Mouse (Mus musculus): ENCODE results near the gene Tmprss9.

The Tmprss9 gene

GRCm38 (mm10) chr10:80887181-80887580 is 15.5 kb downstream of the Tmprss9 start:
- peak; percentile 92 for DNase-seq (ENCODE audit: low spot score)

GRCm38 (mm10) chr10:80895100-80895499 is 23.5 kb downstream of the Tmprss9 start:
- DNase-seq (ENCODE audit: low spot score) = no peak

- no peak for DNase-seq (ENCODE audit: low spot score)
Observed at GRCm38 (mm10) chr10:80895697-80896096, 24.0 kb downstream of the Tmprss9 start.

DNA sequence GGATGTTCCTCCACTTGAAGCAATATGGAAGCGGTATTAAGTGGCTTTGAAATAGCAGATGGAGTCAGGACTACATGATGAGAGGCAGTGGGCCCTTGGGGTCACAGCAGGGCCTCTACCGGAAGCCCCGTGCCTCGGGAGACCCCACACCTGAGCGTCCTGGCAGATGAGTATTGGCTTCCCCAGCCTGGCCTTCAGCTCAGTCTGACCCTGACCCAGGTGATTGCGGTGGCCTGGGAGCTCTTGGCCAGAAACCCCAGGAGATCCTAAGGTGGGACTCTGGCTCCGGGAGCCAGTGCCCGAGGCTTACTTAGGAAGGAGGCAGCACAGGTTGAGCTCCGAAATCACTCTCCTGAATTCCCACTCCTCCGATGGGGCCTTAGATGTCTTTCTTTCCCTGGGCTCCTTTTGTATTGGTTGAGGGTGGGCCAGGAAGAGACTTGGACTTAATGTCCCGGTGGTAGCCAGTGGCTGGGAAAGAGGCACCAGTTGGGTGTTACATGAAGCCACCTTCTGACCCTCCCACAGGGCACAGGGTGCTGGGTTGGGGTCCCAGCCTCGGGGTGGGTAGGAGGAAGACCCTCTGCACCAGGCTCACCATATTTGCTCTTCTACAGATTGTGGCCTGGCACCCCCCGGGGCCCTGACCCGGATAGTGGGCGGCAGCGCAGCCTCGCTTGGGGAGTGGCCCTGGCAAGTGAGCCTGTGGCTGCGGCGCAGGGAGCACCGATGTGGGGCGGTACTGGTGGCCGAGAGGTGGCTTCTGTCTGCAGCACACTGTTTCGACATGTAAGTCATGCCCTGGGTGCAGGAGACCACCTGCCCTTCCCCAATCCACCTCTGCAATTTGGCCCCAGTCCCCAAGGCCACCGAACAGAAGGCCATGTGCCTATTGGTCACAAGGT is 25.2 kb downstream of the Tmprss9 start:
- no peak for DNase-seq (ENCODE audit: low spot score)

DNA sequence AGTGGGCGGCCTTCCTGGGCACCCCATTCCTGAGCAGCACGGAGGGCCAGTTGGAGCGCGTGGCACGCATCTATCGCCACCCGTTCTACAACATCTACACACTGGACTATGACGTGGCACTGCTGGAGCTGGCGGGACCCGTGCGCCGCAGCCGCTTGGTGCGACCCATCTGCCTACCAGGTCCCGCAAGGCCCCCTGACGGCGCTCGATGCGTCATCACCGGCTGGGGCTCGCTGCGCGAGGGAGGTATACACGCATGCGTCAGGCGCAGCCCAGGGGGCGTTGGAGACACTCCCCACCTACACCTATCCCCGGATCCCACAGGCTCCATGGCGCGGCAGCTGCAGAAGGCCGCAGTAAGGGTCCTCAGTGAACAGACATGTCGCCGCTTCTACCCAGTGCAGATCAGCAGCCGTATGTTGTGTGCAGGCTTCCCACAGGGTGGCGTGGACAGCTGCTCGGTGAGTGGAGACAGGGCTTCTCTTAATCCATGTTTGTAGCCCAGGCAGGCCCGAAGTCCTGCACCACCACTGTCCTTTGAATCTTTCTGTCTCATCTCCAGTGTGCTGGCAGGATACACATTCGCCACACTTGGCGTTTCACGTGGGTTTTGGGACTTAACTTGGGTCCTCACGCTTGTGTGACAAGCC is 26.3 kb downstream of the Tmprss9 start:
- DNase-seq (ENCODE audit: low spot score) = no peak

DNA sequence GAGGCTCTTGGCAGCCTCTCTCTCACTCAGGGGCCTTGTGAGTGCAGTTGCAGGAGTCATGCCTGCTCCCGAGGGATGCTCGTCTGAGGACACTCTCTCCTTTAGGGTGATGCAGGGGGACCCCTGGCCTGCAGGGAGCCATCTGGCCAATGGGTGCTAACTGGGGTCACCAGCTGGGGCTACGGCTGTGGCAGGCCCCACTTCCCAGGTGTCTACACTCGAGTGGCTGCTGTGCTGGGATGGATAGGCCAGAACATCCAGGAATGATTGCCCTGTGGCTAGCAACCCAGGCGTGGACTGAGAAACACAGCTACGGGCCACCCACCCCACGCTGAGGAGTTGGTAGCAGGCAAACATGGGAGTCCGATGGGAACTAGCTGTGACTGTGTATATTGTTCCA is 27.4 kb downstream of the Tmprss9 start:
- DNase-seq (ENCODE audit: low spot score) = no peak

DNA sequence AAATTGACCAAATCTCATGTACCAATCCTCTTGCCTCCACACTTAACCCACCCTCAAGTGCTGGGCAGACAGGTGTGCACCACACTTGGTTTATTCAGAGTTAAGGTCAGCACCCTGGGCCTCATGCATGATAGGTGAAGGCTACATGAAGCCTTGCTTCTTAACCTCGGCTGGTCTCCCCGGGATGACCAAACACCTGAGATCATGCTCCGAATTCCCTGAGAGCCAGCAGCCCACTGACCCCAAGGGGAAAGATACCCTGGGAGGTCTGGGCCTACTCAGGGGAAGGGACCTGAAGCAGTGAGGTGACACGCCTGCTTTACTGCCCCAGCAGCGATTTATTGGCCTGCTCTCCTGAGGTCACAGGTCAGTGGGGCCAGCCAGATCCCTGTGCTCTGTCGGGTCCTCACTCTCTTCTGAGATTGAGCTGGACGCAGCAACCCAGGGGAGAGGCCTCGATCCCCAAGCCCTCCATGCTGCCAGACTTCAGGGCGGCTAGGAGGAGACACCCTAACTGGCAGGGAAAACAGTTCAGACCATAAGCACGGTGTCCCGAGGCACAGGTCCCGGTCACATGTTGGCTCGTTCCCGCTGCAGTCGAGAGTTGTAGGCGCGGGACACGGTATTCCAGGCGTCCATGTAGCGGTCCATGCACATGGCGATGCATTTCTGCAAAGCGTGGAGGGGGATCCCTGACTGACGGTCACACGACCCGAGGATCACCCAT is 28.1 kb downstream of the Tmprss9 start:
- DNase-seq (ENCODE audit: low spot score) = no peak

DNA sequence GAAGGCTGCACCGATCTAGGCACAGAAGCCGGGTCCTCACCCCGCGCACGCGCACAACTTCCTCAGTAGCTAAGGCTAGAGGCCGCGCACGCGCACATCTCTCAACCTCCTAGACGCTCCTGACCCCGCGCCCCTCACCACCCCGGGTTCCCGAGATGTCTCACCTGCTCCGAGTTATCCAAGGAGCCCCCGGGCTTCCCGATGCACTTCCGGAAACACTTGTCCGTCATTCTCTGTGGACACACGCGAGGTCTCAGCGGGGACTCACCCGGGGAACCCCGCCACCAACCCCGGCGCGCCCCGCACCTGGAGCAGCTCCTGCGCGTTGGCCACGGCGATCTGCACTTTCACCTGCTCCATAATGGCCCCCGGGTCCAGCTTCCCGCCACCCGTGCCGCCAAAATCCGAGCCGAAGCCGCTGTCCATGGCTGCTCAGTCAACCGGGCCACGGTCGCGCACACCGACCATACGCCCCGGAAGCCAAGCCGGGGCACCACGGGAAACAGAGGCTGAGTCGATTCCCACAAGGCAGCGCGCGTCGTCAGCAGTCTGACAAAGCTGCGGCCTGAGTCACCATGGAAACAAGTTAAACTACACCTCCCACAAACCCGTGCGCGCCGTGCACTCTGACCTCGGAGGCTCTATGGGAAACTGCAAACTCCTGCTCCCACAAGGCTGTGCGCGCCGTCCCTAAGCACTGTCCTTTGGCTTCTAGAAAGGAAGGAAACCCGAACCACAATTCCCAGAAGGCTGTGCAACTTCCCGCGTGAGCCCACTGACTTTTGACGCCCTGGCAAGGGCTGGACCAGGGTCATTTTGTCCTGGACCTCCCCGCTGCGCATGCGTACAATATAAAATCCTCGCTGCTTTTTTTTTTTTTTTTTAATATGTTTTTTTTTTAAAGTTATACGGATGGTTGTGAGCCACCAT is 28.9 kb downstream of the Tmprss9 start, which contains the start of gene Timm13:
TSS of gene Timm13 (minus strand) at position 652 of the 930 bp plus-strand sequence.
- peak; percentile 95 for DNase-seq (ENCODE audit: low spot score)

GRCm38 (mm10) chr10:80901409-80902272 is 30.0 kb downstream of the Tmprss9 start:
- DNase-seq (ENCODE audit: low spot score) = no peak

DNA sequence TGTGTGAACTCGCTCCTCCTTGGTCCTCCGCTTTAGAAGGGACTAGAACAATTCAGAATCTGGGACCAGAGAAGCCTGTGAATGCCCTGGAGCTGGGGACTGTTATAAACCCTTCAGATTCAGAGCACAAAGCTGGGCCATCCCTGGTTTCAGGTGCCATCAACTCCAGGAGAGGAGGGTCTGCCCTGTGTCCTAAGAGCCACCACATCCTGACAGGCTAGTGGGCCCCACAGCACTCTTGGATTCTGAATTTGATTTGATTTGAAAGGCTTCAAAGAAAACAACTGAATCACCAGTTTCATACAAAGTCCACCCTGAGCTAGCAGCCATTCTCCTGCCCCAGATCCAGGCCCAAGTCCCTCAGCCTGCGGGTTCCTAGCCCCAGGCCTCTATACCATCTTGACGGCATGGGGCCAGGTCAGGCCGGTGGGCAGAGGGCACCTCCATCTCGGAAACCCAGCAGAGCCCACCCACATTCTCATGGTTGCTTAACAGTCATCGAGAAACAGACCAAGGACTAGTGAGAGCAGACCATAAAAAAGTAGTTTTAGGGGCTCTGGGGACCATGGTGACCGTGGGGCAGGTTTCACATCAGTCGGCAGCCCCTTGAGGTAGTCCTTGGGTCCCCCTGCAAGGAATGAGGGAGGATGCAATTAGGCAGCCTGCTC is 30.8 kb downstream of the Tmprss9 start:
- DNase-seq (ENCODE audit: low spot score) = no peak

GRCm38 (mm10) chr10:80903282-80903681 is 31.6 kb downstream of the Tmprss9 start:
- DNase-seq (ENCODE audit: low spot score) = no peak

DNA sequence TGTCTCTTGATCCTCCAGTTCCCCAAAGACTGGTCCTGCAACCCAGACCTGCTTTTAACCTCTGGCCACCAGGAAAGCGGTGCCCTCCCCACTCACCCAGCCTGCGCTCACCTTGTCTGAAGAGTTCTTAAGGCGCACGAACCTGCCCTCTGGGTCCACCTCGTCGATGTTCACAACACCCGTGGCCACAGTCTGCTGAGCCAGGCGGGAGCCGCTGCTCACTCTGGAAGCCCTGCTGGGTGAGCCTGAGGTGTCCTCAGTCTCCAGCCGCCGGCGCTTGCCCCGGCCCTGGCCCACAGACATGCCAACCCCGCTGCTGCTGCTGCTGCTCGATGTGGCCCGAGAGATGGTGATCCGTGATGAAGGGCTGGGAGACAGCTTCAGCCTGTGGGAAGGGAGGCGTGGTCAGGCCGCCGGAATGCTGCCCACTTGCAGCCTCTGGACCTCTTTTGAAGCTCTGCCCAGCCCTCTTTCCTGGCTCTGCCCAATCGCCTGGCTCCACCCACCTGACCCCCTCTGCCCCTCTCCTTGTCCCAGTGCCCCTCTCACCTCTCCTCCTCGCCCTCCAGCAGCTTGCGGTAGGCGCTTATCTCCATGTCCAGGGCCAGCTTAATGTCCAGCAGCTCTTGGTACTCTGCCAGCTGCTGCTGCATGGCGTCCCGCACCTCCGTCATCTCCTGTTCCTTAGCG is 32.5 kb downstream of the Tmprss9 start:
- DNase-seq (ENCODE audit: low spot score) = no peak

DNA sequence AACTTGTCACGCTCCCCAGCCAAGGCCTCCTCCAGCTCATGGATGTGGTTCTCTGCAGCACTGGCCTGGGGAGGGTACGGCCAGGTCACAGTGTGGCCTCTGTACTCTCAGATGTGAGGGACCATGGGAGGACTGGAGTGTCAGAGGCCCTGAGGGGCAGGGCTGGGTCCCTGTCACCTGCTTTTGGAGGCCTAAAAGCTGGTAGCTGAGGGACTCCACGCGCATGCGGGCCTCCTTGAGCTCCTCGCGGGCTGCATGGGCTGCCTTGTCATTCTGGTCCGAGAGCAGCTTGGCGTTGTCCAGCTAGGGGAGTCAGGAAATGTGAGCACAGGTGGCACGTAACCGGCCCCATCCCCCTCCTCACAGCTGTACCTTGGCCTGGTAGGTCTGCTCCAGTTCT is 33.1 kb downstream of the Tmprss9 start:
- no peak for DNase-seq (ENCODE audit: low spot score)

DNA sequence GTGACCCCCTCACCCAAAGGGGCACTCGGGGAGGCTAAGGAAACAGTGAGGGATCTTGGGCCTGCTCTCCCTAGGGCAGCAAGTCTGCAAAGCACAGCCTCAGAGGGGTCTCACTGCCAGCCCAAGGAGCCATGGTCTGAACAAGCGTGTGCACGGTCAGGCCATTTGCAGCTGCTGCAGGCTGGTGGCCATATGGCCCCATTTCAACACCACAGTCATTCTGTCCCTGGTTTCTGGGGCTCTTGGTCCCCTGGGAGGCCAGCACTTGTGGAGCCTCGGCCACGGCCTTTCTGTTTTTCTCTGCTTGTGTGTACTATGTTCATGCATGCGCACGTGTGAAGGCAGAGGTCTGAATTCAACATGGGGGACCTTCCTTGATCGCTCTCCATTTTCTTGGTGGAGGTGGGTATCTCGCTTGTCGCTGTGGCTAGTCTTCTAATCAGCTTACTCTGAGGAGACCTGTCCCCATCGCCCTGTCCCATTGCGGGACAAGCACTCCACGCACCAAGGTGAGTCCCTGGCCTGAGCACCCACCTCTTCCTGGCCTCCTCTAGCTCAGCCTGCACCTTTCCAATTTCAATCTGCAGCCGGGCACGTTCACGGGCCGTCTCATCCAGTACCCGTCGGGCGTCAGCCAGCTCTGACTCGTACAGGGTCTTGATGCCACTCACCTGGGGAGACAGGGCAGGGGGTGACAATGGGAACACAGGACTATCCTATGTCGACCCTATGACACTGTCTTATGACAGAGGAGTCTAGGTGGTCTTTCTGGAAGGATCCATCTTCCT is 37.9 kb downstream of the Tmprss9 start:
- no peak for DNase-seq (ENCODE audit: low spot score)

DNA sequence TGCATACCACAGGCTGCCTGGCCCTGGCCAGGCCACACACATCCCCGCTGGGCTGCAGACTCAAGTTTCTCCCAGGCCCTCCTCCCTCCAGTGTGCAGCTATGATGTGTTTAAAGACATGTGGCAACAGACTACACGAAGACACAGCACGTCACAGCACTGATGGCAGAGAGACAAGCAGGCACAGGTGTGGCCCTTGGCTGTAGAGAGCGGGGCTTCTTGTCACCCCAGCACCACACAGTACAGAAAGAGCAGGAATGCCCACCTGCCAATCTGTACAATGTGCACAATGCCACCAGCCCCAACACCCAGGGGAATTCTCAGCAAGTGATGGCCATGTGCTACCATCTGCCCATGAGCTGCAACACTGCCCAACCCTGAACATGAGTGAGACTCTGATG is 39.7 kb downstream of the Tmprss9 start:
- no peak for DNase-seq (ENCODE audit: low spot score)

GRCm38 (mm10) chr10:80911891-80912290 is 40.2 kb downstream of the Tmprss9 start:
- no peak for DNase-seq (ENCODE audit: low spot score)

DNA sequence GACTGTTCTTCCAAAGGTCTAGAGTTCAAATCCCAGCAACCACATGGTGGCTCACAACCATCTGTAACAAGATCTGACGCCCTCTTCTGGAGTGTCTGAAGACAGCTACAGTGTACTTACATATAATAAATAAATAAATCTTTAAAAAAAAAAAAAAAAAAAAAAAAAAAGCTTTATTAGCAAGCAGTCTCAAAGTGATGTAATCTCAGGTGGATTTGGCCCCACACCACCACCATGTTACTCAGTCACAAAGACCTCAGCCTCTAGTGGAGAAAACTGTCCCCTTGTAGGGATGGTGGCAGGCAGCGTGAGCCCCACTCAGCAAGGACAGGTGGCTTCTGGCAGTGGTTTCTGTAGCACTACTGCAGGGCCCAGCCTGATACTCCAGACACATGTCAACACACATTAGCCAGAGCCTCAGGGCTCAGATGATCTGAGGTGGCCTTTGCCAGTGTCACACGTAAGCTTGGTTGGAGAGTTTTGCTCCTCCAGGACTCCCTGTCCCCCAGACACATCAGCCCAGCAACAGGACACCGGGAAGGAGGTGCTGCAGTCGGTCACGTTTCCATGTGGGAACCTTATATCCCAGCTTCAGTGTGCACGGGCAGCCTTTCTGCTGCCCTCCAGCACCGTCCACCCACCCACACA is 41.8 kb downstream of the Tmprss9 start:
- DNase-seq (ENCODE audit: low spot score) = no peak

DNA sequence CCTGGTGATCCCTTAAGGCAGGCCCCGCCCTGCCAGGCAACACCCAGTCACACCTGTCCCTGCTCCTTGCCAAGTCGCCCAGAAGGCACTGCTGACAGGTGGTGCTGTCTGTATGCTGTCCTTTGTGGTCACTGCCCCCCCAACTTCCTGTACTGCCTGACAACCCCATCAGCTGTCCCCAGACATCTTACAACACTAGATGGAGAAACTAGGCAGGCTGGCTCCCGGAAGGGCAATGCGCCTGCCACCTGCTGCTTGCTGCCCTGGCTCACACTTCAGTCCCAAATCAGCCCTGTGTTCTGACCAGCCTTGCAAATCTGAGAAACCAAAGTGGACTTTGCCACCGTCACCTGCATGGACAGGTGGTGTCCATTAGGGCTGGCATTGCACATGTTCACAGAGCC is 42.6 kb downstream of the Tmprss9 start:
- no peak for DNase-seq (ENCODE audit: low spot score)

All from testis, postnatal 10 days (tissue).